Mouse (Mus musculus): ENCODE measurements around the gene Plxnc1.

DNA sequence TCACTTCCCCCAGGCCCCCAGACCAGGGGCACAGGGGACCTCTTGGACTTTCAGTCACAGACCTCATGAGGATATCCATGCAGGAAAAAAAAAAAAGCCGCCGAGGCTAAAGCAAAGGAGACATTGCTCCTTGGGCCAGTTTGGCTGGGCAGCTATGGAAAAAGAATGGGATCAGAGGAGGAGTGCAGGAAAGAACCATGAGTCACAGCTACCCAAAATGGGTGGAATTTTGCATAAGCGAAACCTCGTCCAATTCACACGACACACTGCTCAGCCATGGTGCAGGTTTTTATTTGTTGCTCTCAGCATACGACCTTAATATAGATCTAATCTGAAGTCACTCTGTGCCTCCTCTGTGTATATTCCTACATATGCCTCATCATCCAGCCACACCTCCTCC, 28.9 kb downstream of the Plxnc1 start:
- TF ChIP-seq POLR2A (IDR thresholded peaks at IDR 0.05; ENCODE audit: borderline replicate concordance, low read depth, low read length) (no peak), CTCF (IDR thresholded peaks at IDR 0.05; ENCODE audit: low read depth, low read length) (no peak)

Measured in bone marrow macrophage, adult 2 months (primary cell).